Mouse (Mus musculus): ENCODE results near the gene Ces2e. TPM values are rescaled to one million over a fixed set of nuclear protein-coding genes. Genes with fewer than 3 reads are reported as not detected.
"Not testable (repeated sequence)": the region's sequence is repeated elsewhere in the genome, so short reads cannot be mapped to it uniquely, and the experiment has no call there.

Ces2e gene
- under 1 TPM in 1 of 4 experiments, not detected in 3; 0.30 TPM for total RNA-seq (2022)

DNA sequence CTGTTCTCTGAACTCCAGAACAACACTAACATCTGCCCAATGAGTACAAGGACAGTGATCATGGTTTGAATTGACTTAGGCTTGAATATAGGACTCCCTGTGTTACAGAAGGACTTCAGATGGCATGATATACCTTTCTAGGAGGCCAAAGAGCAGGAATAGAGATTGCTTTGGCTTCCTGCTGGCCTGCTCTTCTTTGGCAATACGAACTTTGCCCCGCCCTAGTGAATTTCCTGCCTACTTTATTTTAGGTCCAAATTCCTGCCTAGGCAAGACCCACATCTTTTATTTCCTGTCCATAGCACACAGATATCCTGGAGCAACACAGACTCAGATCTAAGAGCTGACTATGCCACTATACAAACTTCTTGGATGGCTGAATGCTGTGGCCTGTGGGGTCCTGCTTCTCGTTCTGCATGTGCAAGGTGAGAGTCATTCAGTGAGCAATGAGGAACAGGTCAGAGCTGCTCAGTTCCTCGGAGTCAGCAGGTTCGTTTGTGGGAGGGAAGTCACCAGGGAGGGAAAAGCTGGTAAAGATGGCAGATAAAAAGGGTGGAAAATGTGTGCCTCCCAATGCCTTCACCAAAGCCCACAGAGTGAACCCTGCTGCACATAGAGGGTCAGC, at the start of gene Ces2e:
TSS of gene Ces2e (plus strand) at position 289 of the 625 bp plus-strand sequence.
- DNase-seq (ENCODE audit: low spot score in 2 of 2): no peak

DNA sequence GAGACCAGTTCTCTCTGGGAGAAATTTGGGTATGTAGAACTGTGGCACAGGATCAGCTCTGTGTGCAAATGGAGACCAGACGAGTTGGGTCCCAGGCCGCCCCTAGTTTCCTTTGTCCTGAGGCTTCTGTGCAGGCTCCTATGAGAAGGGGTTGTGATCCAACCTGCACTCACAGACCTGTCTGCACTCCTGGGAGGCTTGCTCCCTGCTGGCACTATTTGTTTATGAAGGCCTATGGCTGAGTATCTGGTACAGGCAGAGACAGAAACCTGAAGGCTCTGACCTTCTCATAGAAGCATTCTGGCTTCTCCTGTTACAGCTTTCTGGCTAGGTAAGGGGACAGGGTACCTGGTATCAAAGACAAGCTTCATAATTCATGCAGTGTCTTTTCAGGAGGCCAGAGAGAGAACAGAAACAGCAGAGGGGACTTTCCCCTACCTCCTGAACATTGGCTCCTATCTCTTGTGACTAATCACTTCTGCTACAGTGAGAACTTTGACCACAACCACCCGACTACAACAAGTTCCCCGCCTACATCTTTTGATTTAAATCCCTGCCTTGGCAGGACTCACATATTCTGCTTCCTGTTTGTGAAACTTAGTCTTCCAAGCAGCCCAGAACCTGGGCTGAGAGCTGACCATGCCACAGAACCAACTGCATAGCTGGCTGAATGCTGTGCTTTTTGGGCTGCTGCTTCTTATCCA, 39.7 kb upstream of the Ces2e start:
- not testable (repeated sequence) for DNase-seq (ENCODE audit: low spot score in 2 of 2)

DNA sequence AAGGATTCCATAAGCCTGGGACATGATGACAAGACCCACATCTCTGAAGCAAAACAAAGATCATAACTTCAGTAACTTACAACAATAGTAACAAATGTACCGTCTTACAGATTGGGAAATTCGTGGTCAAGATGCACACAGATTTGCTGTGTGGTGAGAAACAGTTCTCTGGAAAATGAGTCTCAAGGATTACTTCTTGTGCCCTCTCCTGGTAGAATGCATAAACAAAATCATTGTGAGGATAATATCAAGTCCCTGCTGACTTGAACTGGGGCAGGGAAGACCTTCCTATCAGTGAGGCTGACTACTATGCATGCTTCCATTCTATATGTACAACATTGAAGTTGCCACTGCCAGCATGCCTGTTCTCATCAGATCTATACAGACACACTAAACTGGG, 24.3 kb upstream of the Ces2e start:
- no peak for DNase-seq (ENCODE audit: low spot score in 2 of 2)

GRCm38 (mm10) chr8:104907111-104907510, 18.9 kb upstream of the Ces2e start:
- DNase-seq (ENCODE audit: low spot score in 2 of 2): no peak

DNA sequence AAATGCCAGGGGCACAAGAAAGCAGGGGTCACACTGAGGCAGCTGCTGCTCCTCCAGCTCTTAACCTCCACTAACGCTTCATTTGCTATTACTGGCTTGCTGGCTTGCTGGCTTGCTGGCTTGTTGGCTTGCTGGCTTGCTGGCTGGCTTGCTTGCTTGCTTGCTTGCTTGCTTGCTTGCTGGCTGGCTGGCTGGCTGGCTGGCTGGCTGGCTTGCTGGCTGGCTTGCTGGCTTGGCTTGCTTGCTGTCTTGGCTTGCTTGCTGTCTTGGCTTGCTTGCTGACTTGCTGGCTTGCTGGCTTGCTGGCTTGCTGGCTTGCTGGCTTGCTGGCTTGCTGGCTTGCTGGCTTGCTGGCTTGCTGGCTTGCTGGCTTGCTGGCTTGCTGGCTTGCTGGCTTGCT, 17.0 kb upstream of the Ces2e start:
- DNase-seq (ENCODE audit: low spot score in 2 of 2): peak in 1 of 2 experiments; percentile 10

- not testable (repeated sequence) for DNase-seq (ENCODE audit: low spot score in 2 of 2)
Measured at GRCm38 (mm10) chr8:104909651-104910050, 16.4 kb upstream of the Ces2e start.

DNA sequence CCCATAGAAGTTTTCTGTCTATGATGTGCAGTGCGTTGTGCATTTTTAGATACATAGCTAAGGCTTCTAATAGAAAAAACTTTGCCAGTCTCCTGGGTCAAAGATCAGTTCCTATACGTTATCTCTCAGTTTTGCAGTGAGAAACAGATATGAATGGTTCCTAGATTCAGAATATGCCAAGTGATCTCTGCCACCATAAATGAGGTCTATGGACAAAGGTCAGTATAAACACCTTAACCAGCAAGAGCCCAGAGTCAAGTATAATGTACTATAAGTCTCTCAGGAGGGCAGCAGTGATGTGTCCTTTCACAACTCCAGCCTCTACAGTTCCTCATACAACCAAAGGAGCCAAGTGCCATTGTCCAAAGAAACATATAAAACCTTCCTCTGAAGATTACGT, 1.2 kb downstream of the Ces2e start:
- no peak for DNase-seq (ENCODE audit: low spot score in 2 of 2)

DNA sequence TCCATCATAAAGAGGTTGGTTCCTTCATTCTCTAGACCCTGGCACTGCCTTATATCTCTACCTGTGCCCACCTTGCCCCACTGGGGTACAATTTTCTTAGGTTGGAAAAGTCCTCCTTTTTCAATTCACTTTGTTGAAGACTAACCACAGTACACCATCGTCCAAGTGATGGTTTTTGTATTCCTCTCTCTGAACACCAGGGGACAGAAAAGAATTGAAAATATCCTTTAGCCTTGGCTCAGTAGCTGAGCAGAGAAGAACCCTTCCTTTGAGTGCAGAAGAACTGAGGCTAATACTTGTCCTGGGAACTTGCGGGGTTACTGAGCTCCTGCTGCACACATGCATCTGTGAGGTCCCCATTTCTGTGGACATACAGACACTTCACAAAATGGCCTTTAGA, 18.6 kb downstream of the Ces2e start:
- no peak for DNase-seq (ENCODE audit: low spot score in 2 of 2)

- no peak for DNase-seq (ENCODE audit: low spot score in 2 of 2)
Measured at GRCm38 (mm10) chr8:104947056-104947455, 21.0 kb downstream of the Ces2e start, which contains the start of gene Ces2f. Ces2f (plus strand) TSS chr8:104947356.

- DNase-seq (ENCODE audit: low spot score in 2 of 2): no peak
Measured at GRCm38 (mm10) chr8:104949031-104949430, 23.0 kb downstream of the Ces2e start.

GRCm38 (mm10) chr8:104961537-104961961, 35.5 kb downstream of the Ces2e start, which contains the start of gene Ces2g:
Ces2g (plus strand) TSS chr8:104961718.
- no peak for DNase-seq (ENCODE audit: low spot score in 2 of 2)

DNA sequence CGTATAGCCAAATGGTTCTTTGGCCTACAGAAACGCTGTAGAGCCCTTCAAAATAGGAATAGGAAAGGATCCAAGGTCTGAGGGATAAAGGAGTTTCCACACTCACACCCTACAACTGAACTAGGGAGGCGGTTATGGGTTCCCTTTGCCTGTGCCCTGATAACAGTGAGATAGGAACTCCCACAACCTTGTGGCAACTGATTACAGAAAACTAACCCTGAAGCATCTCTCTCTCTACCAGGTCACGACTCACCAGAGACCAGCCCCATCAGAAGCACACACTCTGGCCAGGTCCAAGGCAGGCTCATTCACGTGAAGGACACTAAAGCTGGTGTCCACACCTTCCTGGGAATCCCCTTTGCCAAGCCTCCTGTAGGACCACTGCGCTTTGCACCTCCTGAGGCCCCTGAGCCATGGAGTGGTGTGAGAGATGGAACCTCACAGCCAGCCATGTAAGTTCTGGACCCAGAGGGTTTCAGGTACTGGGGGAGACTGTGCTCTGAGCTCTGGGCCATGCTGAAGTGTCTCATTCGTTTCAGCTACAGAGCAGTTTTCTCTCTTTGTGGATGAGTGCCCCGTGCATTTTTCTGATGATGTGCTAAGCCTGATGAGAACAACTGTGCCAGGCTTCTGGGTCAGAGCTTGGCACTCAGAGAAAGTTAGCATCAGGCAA, 36.3 kb downstream of the Ces2e start:
- DNase-seq (ENCODE audit: low spot score in 2 of 2): no peak

DNA sequence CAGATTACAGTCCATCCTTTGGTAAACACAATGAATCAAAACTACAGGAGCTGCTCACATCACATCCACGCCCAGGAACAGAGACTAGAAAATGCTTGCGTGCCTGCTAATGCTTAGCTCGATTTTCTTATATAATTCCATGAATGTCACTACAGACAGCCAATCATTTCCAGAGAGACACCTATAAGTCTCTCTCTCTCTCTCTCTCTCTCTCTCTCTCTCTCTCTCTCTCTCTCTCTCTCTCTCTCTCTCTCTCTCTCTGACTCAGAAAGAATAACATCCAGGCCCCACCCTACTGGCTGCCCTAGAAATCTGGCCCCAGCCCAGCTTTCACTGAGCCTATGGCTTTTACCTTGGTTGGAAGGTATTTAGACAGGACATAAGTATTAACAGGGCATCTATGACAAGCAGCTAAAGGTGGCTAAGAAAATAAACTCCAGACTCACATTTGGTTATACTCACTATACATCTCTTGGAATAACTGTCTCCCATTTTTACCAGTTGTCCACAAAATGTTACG, 37.4 kb downstream of the Ces2e start:
- DNase-seq (ENCODE audit: low spot score in 2 of 2): no peak

- no peak for DNase-seq (ENCODE audit: low spot score in 2 of 2)
Measured at GRCm38 (mm10) chr8:104984126-104984525, 58.1 kb downstream of the Ces2e start.

Other genes starting within 250 kb of the Ces2e start
- gene Ces2a, start 192.3 kb upstream of the Ces2e start, total RNA-seq (2022): not detected
- gene Ces2b, start 94.7 kb upstream of the Ces2e start, total RNA-seq (2022): under 1 TPM in 3 of 4 experiments, not detected in 1; 0.14 to 0.19 (median 0.18) TPM
- not detected for gene Ces2c, start 79.2 kb upstream of the Ces2e start, total RNA-seq (2022)
- not detected for gene Ces2f, start 21.1 kb downstream of the Ces2e start, total RNA-seq (2022)
- under 1 TPM; 0.13 to 0.51 (median 0.32) TPM for gene Ces2g, start 35.5 kb downstream of the Ces2e start, total RNA-seq (2022)
- gene Ces2h, start 74.6 kb downstream of the Ces2e start, total RNA-seq (2022): not detected
- gene Ces3a, start 122.3 kb downstream of the Ces2e start, total RNA-seq (2022): not detected
- not detected for gene Ces3b, start 157.5 kb downstream of the Ces2e start, total RNA-seq (2022)
- not detected for gene Ces4a, start 205.5 kb downstream of the Ces2e start, total RNA-seq (2022)
- gene Cbfb, start 244.4 kb downstream of the Ces2e start, total RNA-seq (2022): 10 to 100 TPM; 17.4 to 21.8 (median 18.4) TPM

Data from left cerebral cortex, adult 8-10 months (tissue).